Mouse (Mus musculus): ENCODE data around the gene Wdr41.

Wdr41 gene

DNA sequence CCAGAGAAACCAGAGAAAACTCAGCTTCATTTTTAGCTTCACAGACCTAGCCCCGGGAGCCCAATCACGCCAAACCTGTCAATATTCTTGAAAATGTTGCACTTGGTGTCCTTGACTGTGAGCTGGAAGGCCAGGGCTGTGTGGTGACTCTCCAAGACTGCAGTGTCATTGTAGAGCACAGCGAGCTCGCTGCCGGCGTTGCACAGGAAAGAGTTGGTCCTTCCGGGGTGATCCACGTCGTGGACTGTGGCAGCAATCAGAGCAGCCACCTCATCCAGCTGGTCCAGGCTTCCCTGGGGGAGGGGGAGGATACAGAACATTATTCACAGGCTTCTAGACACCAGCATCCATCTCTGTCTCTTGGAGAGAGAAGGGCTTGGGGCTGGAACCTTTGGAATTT is 58.0 kb downstream of the Wdr41 start:
- no peak for DNase-seq (ENCODE audit: extremely low read depth, low read depth, low spot score)

DNA sequence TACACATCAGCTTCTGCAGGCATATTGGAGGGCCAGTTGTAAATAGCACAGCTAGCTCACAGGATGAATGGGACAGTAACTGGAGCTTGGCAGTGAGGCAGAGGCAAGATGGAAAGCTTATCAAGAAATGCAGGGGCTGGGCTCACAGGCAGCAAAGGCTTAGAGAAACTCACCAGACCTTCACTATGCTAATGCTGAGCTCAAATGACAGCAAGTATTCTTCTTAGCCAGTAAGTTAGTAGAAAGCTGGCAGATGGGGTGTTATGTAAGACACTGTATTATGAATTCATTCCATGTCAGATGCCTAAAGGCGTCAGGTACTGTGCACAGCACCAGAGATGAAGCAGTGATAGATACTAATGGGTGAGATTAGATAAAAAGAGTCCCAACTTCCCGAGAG is 58.6 kb downstream of the Wdr41 start:
- no peak for DNase-seq (ENCODE audit: extremely low read depth, low read depth, low spot score)

DNA sequence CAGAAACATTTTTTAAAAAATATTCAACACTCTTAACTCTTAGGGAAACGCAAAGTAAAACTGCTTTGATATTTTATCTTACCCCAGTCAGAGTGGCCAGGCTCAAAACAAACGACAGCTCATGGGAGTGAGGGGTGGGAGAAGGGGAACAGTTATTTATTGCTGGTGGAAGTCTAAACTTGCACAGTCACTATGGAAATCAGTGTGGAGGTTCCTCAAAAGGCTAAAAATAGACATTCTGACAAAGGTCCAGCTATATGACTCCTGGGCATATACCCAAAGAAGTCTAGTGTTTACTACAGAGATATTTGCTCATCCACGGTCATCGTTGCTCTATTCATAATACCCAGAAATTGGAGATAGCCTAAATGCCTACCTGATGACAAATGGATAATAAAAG is 62.1 kb downstream of the Wdr41 start:
- DNase-seq (ENCODE audit: extremely low read depth, low read depth, low spot score): no peak

- no peak for DNase-seq (ENCODE audit: extremely low read depth, low read depth, low spot score)
Measured at GRCm38 (mm10) chr13:95040140-95040738, 64.1 kb downstream of the Wdr41 start.

GRCm38 (mm10) chr13:95044108-95044507 is 68.0 kb downstream of the Wdr41 start:
- DNase-seq (ENCODE audit: extremely low read depth, low read depth, low spot score): no peak

GRCm38 (mm10) chr13:95050398-95050797 is 74.3 kb downstream of the Wdr41 start:
- DNase-seq (ENCODE audit: extremely low read depth, low read depth, low spot score): no peak

GRCm38 (mm10) chr13:95052421-95052820 is 76.3 kb downstream of the Wdr41 start:
- DNase-seq (ENCODE audit: extremely low read depth, low read depth, low spot score): no peak

DNA sequence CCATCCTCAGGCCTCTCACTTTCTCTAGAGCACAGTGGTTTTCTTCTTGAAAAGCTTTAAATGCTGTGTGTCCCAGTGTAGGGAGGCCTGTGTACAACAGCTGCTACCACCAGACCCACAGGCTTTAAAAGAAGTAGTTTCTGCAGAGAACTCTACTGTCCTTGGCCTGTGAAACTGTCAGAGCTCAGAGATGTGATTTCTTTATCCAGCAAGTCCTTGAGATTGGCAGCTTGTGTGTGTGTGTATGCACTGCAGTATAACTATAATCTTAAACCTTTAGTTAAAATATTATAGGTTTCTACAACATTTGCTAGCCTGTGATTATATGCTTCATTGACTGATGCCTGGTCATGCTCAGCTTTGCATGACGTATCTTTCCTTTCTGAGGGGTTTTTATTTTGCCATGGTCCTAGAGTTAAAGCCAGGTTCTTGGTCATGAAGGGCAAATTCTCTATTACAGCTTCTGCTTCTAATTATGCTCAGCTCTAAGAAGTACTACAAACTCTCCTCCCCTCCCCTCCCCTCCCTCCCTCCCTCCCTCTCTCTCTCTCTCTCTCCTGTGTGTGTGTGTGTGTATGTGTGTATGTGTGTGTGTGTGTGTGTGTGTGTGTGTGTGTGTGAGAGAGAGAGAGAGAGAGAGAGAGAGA is 79.7 kb downstream of the Wdr41 start:
- no peak for DNase-seq (ENCODE audit: extremely low read depth, low read depth, low spot score)

- no peak for DNase-seq (ENCODE audit: extremely low read depth, low read depth, low spot score)
Measured at GRCm38 (mm10) chr13:95056501-95057280, 80.5 kb downstream of the Wdr41 start.

GRCm38 (mm10) chr13:95058885-95059284 is 82.7 kb downstream of the Wdr41 start:
- DNase-seq (ENCODE audit: extremely low read depth, low read depth, low spot score): no peak

GRCm38 (mm10) chr13:95063390-95064017 is 87.4 kb downstream of the Wdr41 start:
- DNase-seq (ENCODE audit: extremely low read depth, low read depth, low spot score): no peak

- DNase-seq (ENCODE audit: extremely low read depth, low read depth, low spot score): no peak
Measured at GRCm38 (mm10) chr13:95067854-95068253, 91.7 kb downstream of the Wdr41 start.

- no peak for DNase-seq (ENCODE audit: extremely low read depth, low read depth, low spot score)
Measured at GRCm38 (mm10) chr13:95070268-95070667, 94.1 kb downstream of the Wdr41 start.

Data from fat pad, adult 2 months (tissue).